Mouse (Mus musculus) brain, embryonic 14.5 days (tissue): ENCODE results near the gene Gm10563.

Experiments
- CTCF ChIP-seq: fragments of 200-500 bp; IDR thresholded peaks from 2 replicates; pipeline ENCODE4 v1.5.1; 2012; ENCODE audit warnings: inconsistent platforms, mild to moderate bottlenecking, moderate library complexity, borderline replicate concordance; ENCODE audit not compliant: insufficient read depth, insufficient read length; ENCODE audit errors: extremely low read depth
- POLR2A ChIP-seq: fragments of 200-500 bp; IDR thresholded peaks from 2 replicates; pipeline ENCODE4 v1.6.1; 2012; ENCODE audit warnings: mild to moderate bottlenecking, inconsistent platforms, borderline replicate concordance; ENCODE audit not compliant: poor library complexity, insufficient read depth, insufficient read length, severe bottlenecking; ENCODE audit errors: extremely low read depth

GRCm38 (mm10) chr4:155694111-155694481 lies 48.9 kb upstream of the Gm10563 start, which contains the start of gene Fndc10:
- TF ChIP-seq CTCF (peak; percentile 5; the same call in 1 of the 2 replicates), POLR2A (no peak)
